Mouse (Mus musculus) midbrain, embryonic 11.5 days (tissue): ENCODE data around the gene Dcdc2a. TPM values are rescaled to one million over a fixed set of nuclear protein-coding genes. Genes with fewer than 3 reads are reported as not detected.

Experiments used
- ATAC-seq: fragments of 200-750 bp; cut with Nextera tagmentation; 2 replicates; pipeline ENCODE4 v1.8.0; 2017; ENCODE audit warnings: moderate TSS enrichment, moderate library complexity; ENCODE audit not compliant: low FRiP score
- DNase-seq: peaks from one replicate; pipeline ENCODE4 v3.0.0; 2015; ENCODE audit warnings: low spot score; ENCODE audit errors: missing footprints
- H3K27ac ChIP-seq: fragments of 300-500 bp; sonication (generic); 2 replicates; pipeline ENCODE4 v1.5.1; 2014; ENCODE audit warnings: low read depth, low read length
- H3K27me3 ChIP-seq: fragments of 300-500 bp; sonication (generic); 2 replicates; pipeline ENCODE4 v1.6.1; 2014; ENCODE audit warnings: mild to moderate bottlenecking, low read length, moderate library complexity, mixed read lengths; ENCODE audit not compliant: control insufficient read depth, insufficient read depth
- H3K36me3 ChIP-seq: fragments of 300-500 bp; sonication (generic); 2 replicates; pipeline ENCODE4 v1.6.1; 2014; ENCODE audit warnings: mild to moderate bottlenecking, low read length, moderate library complexity, mixed read lengths; ENCODE audit not compliant: control insufficient read depth, insufficient read depth
- H3K4me1 ChIP-seq: fragments of 300-500 bp; sonication (generic); 2 replicates; pipeline ENCODE4 v1.6.1; 2014; ENCODE audit warnings: low read length; ENCODE audit not compliant: control insufficient read depth, insufficient read depth
- H3K4me2 ChIP-seq: fragments of 300-500 bp; sonication (generic); 2 replicates; pipeline ENCODE4 v1.6.1; 2014; ENCODE audit warnings: mild to moderate bottlenecking, moderate library complexity
- H3K4me3 ChIP-seq: fragments of 300-500 bp; sonication (generic); 2 replicates; pipeline ENCODE4 v1.5.1; 2014; ENCODE audit warnings: low read depth, low read length
- H3K9ac ChIP-seq: fragments of 300-500 bp; sonication (generic); 2 replicates; pipeline ENCODE4 v1.6.1; 2014; ENCODE audit warnings: low read length
- H3K9me3 ChIP-seq: fragments of 300-500 bp; sonication (generic); 2 replicates; pipeline ENCODE4 v1.6.1; 2016; ENCODE audit warnings: low read length; ENCODE audit not compliant: control insufficient read depth
- WGBS: fragments of 180-500 bp; shearing (Covaris S2); extraction: QIAGEN DNeasy Blood & Tissue Kit; methylation state at CpG from one replicate; pipeline ENCODE4 v1.1.7; 2014; 5-methylcytosine and 5-hydroxymethylcytosine counted together
- polyA plus RNA-seq: library from polyadenylated mRNA; unstranded; fragments of >200 nt; fragmentation: Nextera tagmentation; extraction: Ambion mirVana; gene quantifications from 2 replicates; pipeline ENCODE4 v1.2.1, GENCODE M21; 2014

The Dcdc2a gene
- polyA plus RNA-seq, 1 experiment from 2014 or later, result 1.8 TPM

- Histone ChIP-seq H3K4me3 (no peak overlapping the region), H3K4me2 (no peak overlapping the region), H3K9me3 (no peaks in the 10 kb centered on the region), H3K36me3 (no peaks in the 10 kb centered on the region), H3K9ac (no peak overlapping the region), H3K27ac (no peak overlapping the region), H3K27me3 (no peaks in the 10 kb centered on the region), H3K4me1 (no peaks in the 10 kb centered on the region)
- 84% methylated on average over 9 of the region's 9 CpGs for WGBS
- ATAC-seq (no peak), DNase-seq (no peak)
Observed at GRCm38 (mm10) chr13:25128766-25129165, 73.0 kb downstream of the Dcdc2a start.

GRCm38 (mm10) chr13:25143066-25143465 lies 87.3 kb downstream of the Dcdc2a start:
- no peak for DNase-seq
- WGBS, result 88% methylated on average over 3 of the region's 3 CpGs
- Histone ChIP-seq H3K4me1 (no peaks in the 10 kb centered on the region), H3K4me3 (no peak overlapping the region), H3K4me2 (no peak overlapping the region), H3K27ac (no peak overlapping the region), H3K9ac (no peak overlapping the region), H3K36me3 (no peaks in the 10 kb centered on the region), H3K27me3 (no peaks in the 10 kb centered on the region), H3K9me3 (no peaks in the 10 kb centered on the region)
- ATAC-seq, result no peak

DNA sequence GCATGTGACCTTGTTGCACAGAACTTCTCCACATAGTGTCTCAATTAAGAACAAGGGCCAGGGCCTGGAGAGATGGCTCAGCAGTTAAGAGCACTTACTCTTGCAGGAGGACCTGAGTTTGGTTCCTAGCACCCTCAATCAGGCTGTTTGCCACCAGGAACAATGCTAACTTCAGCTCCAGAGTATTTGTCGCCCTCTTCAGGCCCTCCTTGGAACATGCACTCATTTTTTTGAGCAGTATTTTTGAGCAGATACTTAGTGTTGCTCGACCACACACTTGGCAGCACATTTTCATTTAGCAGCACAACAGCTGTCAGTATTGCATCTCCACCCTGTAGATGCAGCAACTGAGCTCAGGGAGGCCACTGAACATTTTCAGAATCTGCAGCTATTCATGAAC lies 88.3 kb downstream of the Dcdc2a start:
- no peak for DNase-seq
- WGBS, result 72% methylated on average over 2 of the region's 2 CpGs
- Histone ChIP-seq H3K9ac (no peak overlapping the region), H3K4me3 (no peak overlapping the region), H3K36me3 (no peaks in the 10 kb centered on the region), H3K9me3 (no peaks in the 10 kb centered on the region), H3K4me1 (no peaks in the 10 kb centered on the region), H3K27me3 (no peaks in the 10 kb centered on the region), H3K4me2 (no peak overlapping the region), H3K27ac (no peak overlapping the region)
- no peak for ATAC-seq

DNA sequence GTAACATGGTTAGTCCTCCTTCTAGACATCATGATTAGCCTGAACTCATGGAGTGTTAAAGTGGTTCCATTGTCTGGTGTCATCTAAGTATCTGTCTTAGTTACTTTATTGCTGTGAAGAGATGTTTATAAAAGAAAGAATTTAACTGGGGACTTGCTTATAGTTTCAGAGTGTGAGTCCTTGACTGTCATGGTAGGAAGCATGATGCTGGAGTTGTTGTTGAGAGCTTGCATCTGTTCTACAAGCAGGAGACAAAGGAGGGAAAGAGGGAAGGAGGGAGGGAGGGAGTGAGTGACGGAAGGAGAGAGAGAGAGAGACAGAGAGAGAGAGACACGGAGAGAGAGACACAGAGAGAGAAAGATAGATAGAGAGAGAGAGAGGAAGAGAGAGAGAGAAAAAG lies 90.4 kb downstream of the Dcdc2a start:
- Histone ChIP-seq H3K27ac (no peak overlapping the region), H3K4me2 (no peak overlapping the region), H3K9me3 (no peaks in the 10 kb centered on the region), H3K9ac (no peak overlapping the region), H3K27me3 (no peaks in the 10 kb centered on the region), H3K36me3 (no peaks in the 10 kb centered on the region), H3K4me1 (no peaks in the 10 kb centered on the region), H3K4me3 (no peak overlapping the region)
- no peak for ATAC-seq
- WGBS, result 88% methylated on average over 2 of the region's 2 CpGs
- DNase-seq, result no peak

DNA sequence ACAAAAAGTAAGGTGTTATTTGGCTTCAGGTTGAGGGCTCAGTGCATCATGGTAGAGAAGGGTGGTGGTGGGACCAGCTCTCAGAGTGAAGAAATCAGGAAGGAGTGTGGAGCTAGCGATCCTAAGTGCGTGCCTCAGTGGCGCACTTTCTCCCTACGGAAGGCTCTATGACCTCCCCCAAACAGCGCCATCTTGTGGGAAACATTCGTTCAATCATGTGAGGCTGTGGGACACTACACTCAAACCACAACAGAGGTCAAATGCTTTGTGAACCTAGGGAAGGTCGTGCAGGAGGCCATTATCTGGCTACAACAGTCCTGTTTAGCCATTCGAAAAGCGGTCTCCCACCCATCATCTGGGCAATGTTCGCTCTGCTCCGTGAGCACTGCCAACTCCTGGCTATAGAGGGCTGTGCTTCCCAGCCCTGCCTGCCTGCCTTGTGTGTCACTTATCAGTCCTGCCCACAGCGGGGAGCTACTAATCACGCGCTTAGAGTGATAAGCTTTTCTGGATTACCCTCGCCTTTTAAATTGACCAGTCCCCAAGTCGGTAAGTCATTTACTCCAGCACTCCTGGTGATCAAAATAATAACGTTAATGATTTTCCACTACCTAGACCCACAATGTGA lies 94.5 kb downstream of the Dcdc2a start:
- Histone ChIP-seq H3K4me1 (no peaks in the 10 kb centered on the region), H3K9me3 (no peaks in the 10 kb centered on the region), H3K4me3 (no peak overlapping the region), H3K27ac (no peak overlapping the region), H3K27me3 (no peaks in the 10 kb centered on the region), H3K36me3 (no peaks in the 10 kb centered on the region), H3K9ac (no peak overlapping the region), H3K4me2 (no peak overlapping the region)
- DNase-seq, result no peak
- 20% methylated on average over 17 of the region's 17 CpGs for WGBS
- no peak; the same call in 1 of the 2 replicates for ATAC-seq

DNA sequence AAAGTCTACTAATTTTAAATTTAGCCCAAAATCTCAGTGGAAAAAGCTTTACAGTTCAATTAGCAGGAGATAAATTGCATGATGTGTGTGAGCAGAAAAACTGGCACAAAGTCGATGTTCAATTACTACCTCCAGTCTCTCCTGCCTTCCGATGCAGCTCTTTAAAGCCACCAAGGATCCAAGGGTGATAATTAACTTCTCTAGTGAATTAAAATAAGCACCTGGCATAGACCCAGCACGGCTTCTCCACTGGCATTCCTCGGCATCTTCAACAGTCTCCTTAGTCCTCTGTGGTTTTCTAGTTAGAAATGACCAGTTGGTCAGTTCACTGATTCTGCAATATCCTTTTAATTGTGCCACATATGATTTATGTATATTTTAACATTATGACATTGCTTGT lies 95.1 kb downstream of the Dcdc2a start:
- H3K9me3 ChIP-seq, result no peaks in the 10 kb centered on the region
- no peaks in the 10 kb centered on the region for H3K4me1 ChIP-seq
- no peak overlapping the region for H3K27ac ChIP-seq
- DNase-seq, result peak; percentile 72
- no peaks in the 10 kb centered on the region for H3K27me3 ChIP-seq
- 34% methylated on average over 4 of the region's 4 CpGs for WGBS
- no peak overlapping the region for H3K4me3 ChIP-seq
- ATAC-seq, result no peak
- no peaks in the 10 kb centered on the region for H3K36me3 ChIP-seq
- H3K4me2 ChIP-seq, result no peak overlapping the region
- H3K9ac ChIP-seq, result no peak overlapping the region

DNA sequence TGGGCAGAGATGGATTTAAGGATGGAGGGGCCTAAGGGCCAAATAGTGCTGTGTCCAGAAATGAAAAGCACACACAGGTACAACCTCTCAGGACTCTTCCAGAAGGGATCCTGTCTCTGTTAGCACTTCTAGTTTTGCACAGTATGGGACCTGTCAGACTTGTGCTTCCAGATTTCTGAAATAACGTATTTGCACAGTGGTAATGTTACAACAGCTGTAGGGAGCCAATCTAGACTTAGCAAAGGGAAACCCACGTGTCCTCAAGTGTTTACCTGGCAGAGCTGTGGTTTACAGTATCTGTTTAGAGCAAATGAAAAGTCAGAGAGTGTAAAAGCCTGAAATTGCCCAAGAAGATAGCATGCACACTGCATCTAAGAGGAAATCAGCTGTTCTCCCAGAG lies 104.1 kb downstream of the Dcdc2a start:
- Histone ChIP-seq H3K4me1 (no peaks in the 10 kb centered on the region), H3K9me3 (no peaks in the 10 kb centered on the region), H3K4me2 (no peak overlapping the region), H3K9ac (no peak overlapping the region), H3K27me3 (no peaks in the 10 kb centered on the region), H3K36me3 (no peaks in the 10 kb centered on the region), H3K4me3 (no peak overlapping the region), H3K27ac (no peak overlapping the region)
- DNase-seq (no peak), ATAC-seq (no peak)
- 75% methylated on average over 2 of the region's 2 CpGs for WGBS

GRCm38 (mm10) chr13:25160804-25161203 lies 105.0 kb downstream of the Dcdc2a start:
- 75% methylated on average over 2 of the region's 2 CpGs for WGBS
- Histone ChIP-seq H3K9me3 (no peaks in the 10 kb centered on the region), H3K9ac (no peak overlapping the region), H3K4me3 (no peak overlapping the region), H3K27me3 (no peaks in the 10 kb centered on the region), H3K4me1 (no peaks in the 10 kb centered on the region), H3K4me2 (no peak overlapping the region), H3K36me3 (no peaks in the 10 kb centered on the region), H3K27ac (no peak overlapping the region)
- ATAC-seq (no peak), DNase-seq (no peak)

DNA sequence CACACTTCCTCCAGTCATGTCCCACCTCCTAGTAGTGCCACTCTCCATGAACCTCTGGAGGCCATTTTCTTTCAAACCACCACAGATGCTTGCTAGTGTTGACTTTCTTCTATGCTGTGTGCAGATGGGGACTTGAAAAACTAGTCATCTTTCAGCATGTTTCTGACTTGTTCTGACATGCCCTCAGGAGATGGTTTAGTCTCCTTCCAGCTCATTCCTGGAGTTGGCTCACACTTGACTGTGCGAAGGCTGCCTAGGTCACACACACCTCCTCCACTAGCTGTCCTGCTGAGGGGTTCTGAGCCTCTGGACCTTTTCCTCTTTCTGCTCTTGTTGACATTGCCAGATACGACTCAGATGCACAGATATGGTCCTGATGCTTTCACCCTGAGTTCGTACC lies 106.8 kb downstream of the Dcdc2a start:
- H3K4me3 ChIP-seq, result no peak overlapping the region
- ATAC-seq, result no peak
- H3K4me1 ChIP-seq, result peaks cover 3% of the 10 kb centered on the region; the same call in 1 of the 2 replicates
- H3K27ac ChIP-seq, result no peak overlapping the region
- H3K36me3 ChIP-seq, result no peaks in the 10 kb centered on the region
- no peak for DNase-seq
- H3K4me2 ChIP-seq, result no peak overlapping the region
- H3K27me3 ChIP-seq, result no peaks in the 10 kb centered on the region
- H3K9me3 ChIP-seq, result no peaks in the 10 kb centered on the region
- no peak overlapping the region for H3K9ac ChIP-seq
- WGBS, result 80% methylated on average over 3 of the region's 3 CpGs
